Mouse (Mus musculus) embryonic facial prominence, embryonic 15.5 days (tissue): ENCODE measurements around the gene Hes6. TPM values are rescaled to one million over a fixed set of nuclear protein-coding genes. Genes with fewer than 3 reads are reported as not detected.

Source experiments
- ATAC-seq: fragments of 200-750 bp; cut with Nextera tagmentation; 2 replicates; pipeline ENCODE4 v1.8.0; 2017; ENCODE audit warnings: low read depth, moderate TSS enrichment; ENCODE audit not compliant: insufficient number of reproducible peaks, low FRiP score, low TSS enrichment
- H3K27ac ChIP-seq: fragments of 300-500 bp; sonication (generic); replicated peaks from 2 replicates; pipeline ENCODE4 v1.5.1; 2015; ENCODE audit warnings: mild to moderate bottlenecking, inconsistent platforms
- H3K27me3 ChIP-seq: fragments of 300-500 bp; sonication (generic); 2 replicates; pipeline ENCODE4 v1.6.1; 2015; ENCODE audit warnings: inconsistent platforms
- H3K36me3 ChIP-seq: fragments of 300-500 bp; sonication (generic); 2 replicates; pipeline ENCODE4 v1.6.1; 2015; ENCODE audit warnings: mild to moderate bottlenecking, inconsistent platforms
- H3K4me1 ChIP-seq: fragments of 300-500 bp; sonication (generic); 2 replicates; pipeline ENCODE4 v1.6.1; 2015; ENCODE audit warnings: inconsistent platforms
- H3K4me2 ChIP-seq: fragments of 300-500 bp; sonication (generic); replicated peaks from 2 replicates; pipeline ENCODE4 v1.6.1; 2015; ENCODE audit warnings: mild to moderate bottlenecking, inconsistent platforms
- H3K4me3 ChIP-seq: fragments of 300-500 bp; sonication (generic); replicated peaks from 2 replicates; pipeline ENCODE4 v1.5.1; 2015; ENCODE audit warnings: mild to moderate bottlenecking, inconsistent platforms
- H3K9ac ChIP-seq: fragments of 300-500 bp; sonication (generic); 2 replicates; pipeline ENCODE4 v1.6.1; 2015; ENCODE audit warnings: inconsistent platforms
- H3K9me3 ChIP-seq: fragments of 300-500 bp; sonication (generic); replicated peaks from 2 replicates; pipeline ENCODE4 v1.6.1; 2016; ENCODE audit warnings: inconsistent platforms
- WGBS: fragments of 180-500 bp; shearing (Covaris S2); methylation state at CpG from one replicate; pipeline ENCODE4 v1.1.7; 2015; 5-methylcytosine and 5-hydroxymethylcytosine counted together
- polyA plus RNA-seq: library from polyadenylated mRNA; unstranded; fragments of >200 nt; fragmentation: Nextera tagmentation; extraction: Ambion mirVana; gene quantifications from 2 replicates; pipeline ENCODE4 v1.2.1, GENCODE M21; 2015

Gene Hes6
- polyA plus RNA-seq, 1 experiment from 2014 or later: 144 TPM

- no peak overlapping the region for H3K9ac ChIP-seq
- 29% methylated on average over 8 of the region's 8 CpGs for WGBS
- ATAC-seq: no peak
- H3K36me3 ChIP-seq: peaks cover 12% of the 10 kb centered on the region; the same call in 1 of the 2 replicates
- peak overlapping the region; percentile 98 for H3K4me2 ChIP-seq
- peak overlapping the region; percentile 50 for H3K4me3 ChIP-seq
- peaks cover 15% of the 10 kb centered on the region for H3K4me1 ChIP-seq
- no peak overlapping the region for H3K27ac ChIP-seq
- H3K9me3 ChIP-seq: no peaks in the 10 kb centered on the region
- H3K27me3 ChIP-seq: no peaks in the 10 kb centered on the region
Observed at GRCm38 (mm10) chr1:91365816-91366214, 48.0 kb downstream of the Hes6 start.

GRCm38 (mm10) chr1:91364822-91365644 lies 48.8 kb downstream of the Hes6 start:
- H3K9ac ChIP-seq: no peak overlapping the region
- H3K27me3 ChIP-seq: no peaks in the 10 kb centered on the region
- H3K36me3 ChIP-seq: 0 out of 2 replicates have a peak, but pooled peaks cover 4% of the 10 kb centered on the region
- H3K4me2 ChIP-seq: no peak overlapping the region
- 90% methylated on average over 16 of the region's 16 CpGs for WGBS
- no peak for ATAC-seq
- H3K27ac ChIP-seq: no peak overlapping the region
- H3K4me3 ChIP-seq: no peak overlapping the region
- peaks cover 15% of the 10 kb centered on the region for H3K4me1 ChIP-seq
- H3K9me3 ChIP-seq: no peaks in the 10 kb centered on the region

- Histone ChIP-seq H3K9ac (no peak overlapping the region), H3K36me3 (no peaks in the 10 kb centered on the region), H3K4me2 (no peak overlapping the region), H3K27ac (no peak overlapping the region), H3K9me3 (no peaks in the 10 kb centered on the region), H3K4me3 (no peak overlapping the region), H3K4me1 (peaks cover 15% of the 10 kb centered on the region), H3K27me3 (no peaks in the 10 kb centered on the region)
- no peak for ATAC-seq
- 75% methylated on average over 5 of the region's 5 CpGs for WGBS
Observed at GRCm38 (mm10) chr1:91362113-91362512, 51.7 kb downstream of the Hes6 start.

Other genes with a start within 250 kb of the Hes6 start
- gene Ramp1, start 234.2 kb downstream of the Hes6 start, polyA plus RNA-seq: 21.4 and 25.0 TPM in 2 replicates
- gene Ube2f, start 163.7 kb downstream of the Hes6 start, polyA plus RNA-seq: 67.0 and 67.6 TPM in 2 replicates
- gene Scly, start 115.7 kb downstream of the Hes6 start, polyA plus RNA-seq: 12.7 and 14.0 TPM in 2 replicates
- 0.04 TPM in 1 of 2 replicates, not detected in the other for gene Espnl, start 92.0 kb downstream of the Hes6 start, polyA plus RNA-seq
- 4.4 and 6.3 TPM in 2 replicates for gene Klhl30, start 63.0 kb downstream of the Hes6 start, polyA plus RNA-seq
- 2.2 and 2.4 TPM in 2 replicates for gene Erfe, start 47.6 kb downstream of the Hes6 start, polyA plus RNA-seq
- 148 TPM in 2 replicates for gene Ilkap, start 15.2 kb downstream of the Hes6 start, polyA plus RNA-seq
- 3.6 and 4.4 TPM in 2 replicates for gene Per2, start 45.3 kb upstream of the Hes6 start, polyA plus RNA-seq
- gene Traf3ip1, start 80.6 kb upstream of the Hes6 start, polyA plus RNA-seq: 11.4 and 12.6 TPM in 2 replicates
- 4.7 and 5.6 TPM in 2 replicates for gene Asb1, start 126.5 kb upstream of the Hes6 start, polyA plus RNA-seq